Mouse (Mus musculus) limb, embryonic 12.5 days (tissue): ENCODE data around the gene Ifi205. TPM values are rescaled to one million over a fixed set of nuclear protein-coding genes. Genes with fewer than 3 reads are reported as not detected.
"Not testable (repeated sequence)": the region's sequence is repeated elsewhere in the genome, so short reads cannot be mapped to it uniquely, and the experiment has no call there.

ENCODE experiments used
- ATAC-seq: fragments of 200-750 bp; cut with Nextera tagmentation; 2 replicates; pipeline ENCODE4 v1.8.0; 2017; ENCODE audit warnings: low read depth, moderate TSS enrichment; ENCODE audit not compliant: insufficient number of reproducible peaks, insufficient read depth, low FRiP score, low TSS enrichment
- H3K27ac ChIP-seq: fragments of 300-500 bp; sonication (generic); 2 replicates; pipeline ENCODE4 v1.5.1; 2016; ENCODE audit warnings: mild to moderate bottlenecking, moderate library complexity
- H3K27me3 ChIP-seq: fragments of 300-500 bp; sonication (generic); 2 replicates; pipeline ENCODE4 v1.6.1; 2016; ENCODE audit warnings: mild to moderate bottlenecking, moderate library complexity
- H3K36me3 ChIP-seq: fragments of 300-500 bp; sonication (generic); 2 replicates; pipeline ENCODE4 v1.6.1; 2016; ENCODE audit warnings: mild to moderate bottlenecking, moderate library complexity
- H3K4me1 ChIP-seq: fragments of 300-500 bp; sonication (generic); replicated peaks from 2 replicates; pipeline ENCODE4 v1.6.1; 2016
- H3K4me2 ChIP-seq: fragments of 300-500 bp; sonication (generic); 2 replicates; pipeline ENCODE4 v1.6.1; 2016; ENCODE audit warnings: mild to moderate bottlenecking, moderate library complexity
- H3K4me3 ChIP-seq: fragments of 300-500 bp; sonication (generic); replicated peaks from 2 replicates; pipeline ENCODE4 v1.5.1; 2016; ENCODE audit warnings: mild to moderate bottlenecking
- H3K9ac ChIP-seq: fragments of 300-500 bp; sonication (generic); replicated peaks from 2 replicates; pipeline ENCODE4 v1.6.1; 2016; ENCODE audit warnings: mild to moderate bottlenecking, moderate library complexity
- H3K9me3 ChIP-seq: fragments of 300-500 bp; sonication (generic); 2 replicates; pipeline ENCODE4 v1.6.1; 2016; ENCODE audit warnings: mild to moderate bottlenecking, moderate library complexity
- WGBS: fragments of 180-500 bp; shearing (Covaris S2); methylation state at CpG from one replicate; pipeline ENCODE4 v1.1.7; 2016; 5-methylcytosine and 5-hydroxymethylcytosine counted together
- polyA plus RNA-seq: library from polyadenylated mRNA; unstranded; fragments of >200 nt; fragmentation: Nextera tagmentation; extraction: Ambion mirVana; gene quantifications from 2 replicates; pipeline ENCODE4 v1.2.1, GENCODE M21; 2016

Ifi205 gene
- polyA plus RNA-seq, 1 experiment from 2014 or later, result 0.16 TPM

GRCm38 (mm10) chr1:174042091-174042884, 10.7 kb upstream of the Ifi205 start:
- not testable (repeated sequence) for H3K27ac ChIP-seq, ATAC-seq, H3K9me3 ChIP-seq, H3K4me3 ChIP-seq, H3K9ac ChIP-seq, H3K4me1 ChIP-seq, H3K27me3 ChIP-seq, H3K4me2 ChIP-seq, H3K36me3 ChIP-seq
- WGBS, result 90% methylated on average over 12 of the region's 12 CpGs

- H3K27ac ChIP-seq, result no peak within 1 kb of the TSS
- no peaks in the 10 kb centered on the region for H3K9me3 ChIP-seq
- no peaks in the 10 kb centered on the region for H3K36me3 ChIP-seq
- H3K27me3 ChIP-seq, result no peaks in the 10 kb centered on the region
- 77% methylated on average over 7 of the region's 7 CpGs for WGBS
- no peak within 1 kb of the TSS for H3K9ac ChIP-seq
- no peak within 1 kb of the TSS for H3K4me3 ChIP-seq
- no peak within 1 kb of the TSS for H3K4me2 ChIP-seq
- H3K4me1 ChIP-seq, result no peaks in the 10 kb centered on the region
- no peak for ATAC-seq
Observed at GRCm38 (mm10) chr1:174040523-174041177, 9.0 kb upstream of the Ifi205 start, which contains the start of gene Olfr433. Gene Olfr433 (plus strand): TSS chr1:174040705.

- Histone ChIP-seq H3K27ac (no peak overlapping the region), H3K36me3 (no peaks in the 10 kb centered on the region), H3K4me3 (no peak overlapping the region), H3K4me1 (no peaks in the 10 kb centered on the region), H3K9ac (no peak overlapping the region), H3K4me2 (no peak overlapping the region), H3K9me3 (no peaks in the 10 kb centered on the region), H3K27me3 (no peaks in the 10 kb centered on the region)
- 90% methylated on average over 3 of the region's 3 CpGs for WGBS
- ATAC-seq, result no peak
Observed at GRCm38 (mm10) chr1:174038480-174038879, 6.9 kb upstream of the Ifi205 start.

- H3K36me3 ChIP-seq, result no peaks in the 10 kb centered on the region
- H3K9me3 ChIP-seq, result no peaks in the 10 kb centered on the region
- H3K9ac ChIP-seq, result no peak overlapping the region
- WGBS, result 39% methylated on average over 4 of the region's 4 CpGs
- no peak for ATAC-seq
- no peak overlapping the region for H3K27ac ChIP-seq
- H3K27me3 ChIP-seq, result no peaks in the 10 kb centered on the region
- H3K4me3 ChIP-seq, result no peak overlapping the region
- H3K4me1 ChIP-seq, result no peaks in the 10 kb centered on the region
- no peak overlapping the region for H3K4me2 ChIP-seq
Observed at GRCm38 (mm10) chr1:174035841-174036240, 4.2 kb upstream of the Ifi205 start.

DNA sequence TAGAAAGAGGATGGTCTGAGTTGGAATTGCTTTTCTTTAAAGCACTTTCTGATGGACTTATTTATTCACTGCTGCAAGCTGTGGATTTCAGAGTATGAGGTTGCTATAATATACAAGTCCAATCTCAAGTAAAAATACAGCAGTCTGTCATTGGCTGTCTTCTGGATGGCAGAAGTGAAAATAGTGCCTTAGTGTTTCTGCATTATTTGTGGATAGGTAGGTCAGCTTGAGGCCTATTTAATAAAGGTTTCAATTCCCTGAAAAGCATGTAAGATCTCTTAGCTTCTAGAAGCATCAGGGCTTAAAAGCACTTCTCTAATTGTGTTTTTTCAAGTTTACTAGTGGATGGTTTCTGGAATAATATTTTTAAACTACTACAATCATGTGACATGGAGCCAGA, 24.6 kb downstream of the Ifi205 start:
- H3K4me1 ChIP-seq, H3K4me3 ChIP-seq, H3K36me3 ChIP-seq, H3K4me2 ChIP-seq, H3K9me3 ChIP-seq, H3K27me3 ChIP-seq, H3K9ac ChIP-seq, H3K27ac ChIP-seq, ATAC-seq: not testable (repeated sequence)

GRCm38 (mm10) chr1:174004352-174005109, 27.1 kb downstream of the Ifi205 start:
- H3K4me2 ChIP-seq, H3K9me3 ChIP-seq, H3K27ac ChIP-seq, H3K36me3 ChIP-seq, H3K27me3 ChIP-seq, H3K4me3 ChIP-seq, ATAC-seq, H3K4me1 ChIP-seq, H3K9ac ChIP-seq: not testable (repeated sequence)
- 74% methylated on average over 2 of the region's 3 CpGs for WGBS

GRCm38 (mm10) chr1:173995003-173995402, 36.6 kb downstream of the Ifi205 start:
- Histone ChIP-seq H3K27ac (no peak overlapping the region), H3K9ac (no peak overlapping the region), H3K9me3 (no peaks in the 10 kb centered on the region), H3K36me3 (no peaks in the 10 kb centered on the region), H3K4me2 (no peak overlapping the region), H3K27me3 (no peaks in the 10 kb centered on the region), H3K4me3 (no peak overlapping the region), H3K4me1 (no peaks in the 10 kb centered on the region)
- no peak for ATAC-seq
- 74% methylated on average over 4 of the region's 4 CpGs for WGBS

- ATAC-seq, H3K27ac ChIP-seq, H3K4me2 ChIP-seq, H3K4me3 ChIP-seq, H3K9me3 ChIP-seq, H3K9ac ChIP-seq, H3K27me3 ChIP-seq, H3K36me3 ChIP-seq, H3K4me1 ChIP-seq: not testable (repeated sequence)
- WGBS, result 84% methylated on average over 6 of the region's 6 CpGs
Observed at GRCm38 (mm10) chr1:173982694-173983305, 48.8 kb downstream of the Ifi205 start, which contains the start of gene Ifi202b. Gene Ifi202b (minus strand): TSS chr1:173982744.

- H3K4me3 ChIP-seq, H3K9me3 ChIP-seq, H3K36me3 ChIP-seq, H3K27ac ChIP-seq, H3K4me1 ChIP-seq, ATAC-seq, H3K9ac ChIP-seq, H3K27me3 ChIP-seq, H3K4me2 ChIP-seq: not testable (repeated sequence)
- 61% methylated on average over 3 of the region's 3 CpGs for WGBS
Observed at GRCm38 (mm10) chr1:173981038-173981437, 50.6 kb downstream of the Ifi205 start.

- Histone ChIP-seq H3K9me3 (no peaks in the 10 kb centered on the region), H3K4me1 (no peaks in the 10 kb centered on the region), H3K4me3 (no peak overlapping the region), H3K27me3 (no peaks in the 10 kb centered on the region), H3K9ac (no peak overlapping the region), H3K36me3 (no peaks in the 10 kb centered on the region), H3K4me2 (no peak overlapping the region), H3K27ac (no peak overlapping the region)
- ATAC-seq, result no peak
Observed at GRCm38 (mm10) chr1:173977622-173978021, 54.0 kb downstream of the Ifi205 start.

DNA sequence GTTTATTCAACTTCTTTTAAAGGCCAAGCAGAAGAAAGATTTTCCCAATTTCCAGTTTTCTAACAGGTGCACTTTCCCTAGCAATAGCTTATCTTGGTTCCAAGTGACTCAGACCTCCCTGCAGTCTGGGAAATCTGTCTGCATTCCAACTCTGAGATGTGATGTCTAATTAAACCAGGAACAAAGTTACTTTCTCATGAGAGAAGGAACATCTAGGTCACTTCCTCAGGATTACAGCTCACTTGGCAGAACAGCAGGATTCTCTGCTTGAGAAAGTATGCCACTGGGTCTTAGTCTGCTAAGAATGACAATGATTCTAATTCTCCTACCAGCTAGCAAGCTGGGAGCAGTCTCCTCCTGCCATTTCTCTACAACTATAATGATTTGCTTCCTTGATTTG, 58.5 kb downstream of the Ifi205 start:
- Histone ChIP-seq H3K4me3 (no peak overlapping the region), H3K9me3 (no peaks in the 10 kb centered on the region), H3K9ac (no peak overlapping the region), H3K36me3 (no peaks in the 10 kb centered on the region), H3K4me1 (no peaks in the 10 kb centered on the region), H3K27me3 (no peaks in the 10 kb centered on the region), H3K4me2 (no peak overlapping the region), H3K27ac (no peak overlapping the region)
- ATAC-seq, result no peak
